Mouse (Mus musculus): ENCODE data around the gene Pyroxd2. TPM values are rescaled to one million over a fixed set of nuclear protein-coding genes. Genes with fewer than 3 reads are reported as not detected.
A peak's percentile ranks its signal among the peaks of the same experiment; 100 is the strongest.

The Pyroxd2 gene
- polyA plus RNA-seq, 2 experiments, result 2.9 to 6.5 TPM

- Histone ChIP-seq H3K27me3 (ENCODE audit: control insufficient read depth, insufficient read depth, low read length) (no peaks in the 10 kb centered on the region), H3K9ac (ENCODE audit: low read depth, low read length, severe bottlenecking) (no peak overlapping the region), H3K27ac (replicated peaks; ENCODE audit: low read depth, low read length) (no peak overlapping the region), H3K36me3 (ENCODE audit: control insufficient read depth, insufficient read depth, low read length) (no peaks in the 10 kb centered on the region), H3K9me3 (ENCODE audit: control insufficient read depth, low read length) (no peaks in the 10 kb centered on the region), H3K4me1 (ENCODE audit: control insufficient read depth, insufficient read depth, low read length) (peaks cover 23% of the 10 kb centered on the region), H3K4me2 (replicated peaks; ENCODE audit: low read depth, low read length, severe bottlenecking) (no peak overlapping the region), H3K4me3 (replicated peaks; ENCODE audit: low read length) (no peak overlapping the region)
- DNase-seq (ENCODE audit: low spot score) (no peak), ATAC-seq (ENCODE audit: low FRiP score, low read depth) (no peak)
- 84% methylated on average over 10 of the region's 10 CpGs for whole genome bisulfite sequencing
- TF ChIP-seq POLR2A (IDR thresholded peaks at IDR 0.05; ENCODE audit: borderline replicate concordance, extremely low read depth, insufficient read depth, insufficient read length), result no peak
These were observed 25.8 kb downstream of the Pyroxd2 start for GRCm38 (mm10) chr19:42726766-42727165.

GRCm38 (mm10) chr19:42725973-42726350, 26.6 kb downstream of the Pyroxd2 start:
- DNase-seq (ENCODE audit: low spot score), result no peak
- Histone ChIP-seq H3K9me3 (ENCODE audit: control insufficient read depth, low read length) (no peaks in the 10 kb centered on the region), H3K9ac (ENCODE audit: low read depth, low read length, severe bottlenecking) (no peak overlapping the region), H3K27me3 (ENCODE audit: control insufficient read depth, insufficient read depth, low read length) (no peaks in the 10 kb centered on the region), H3K4me3 (replicated peaks; ENCODE audit: low read length) (no peak overlapping the region), H3K27ac (replicated peaks; ENCODE audit: low read depth, low read length) (no peak overlapping the region), H3K36me3 (ENCODE audit: control insufficient read depth, insufficient read depth, low read length) (no peaks in the 10 kb centered on the region), H3K4me2 (replicated peaks; ENCODE audit: low read depth, low read length, severe bottlenecking) (no peak overlapping the region), H3K4me1 (ENCODE audit: control insufficient read depth, insufficient read depth, low read length) (peaks cover 23% of the 10 kb centered on the region)
- no peak for TF ChIP-seq POLR2A (IDR thresholded peaks at IDR 0.05; ENCODE audit: borderline replicate concordance, extremely low read depth, insufficient read depth, insufficient read length)
- no peak for ATAC-seq (ENCODE audit: low FRiP score, low read depth)
- 80% methylated on average over 3 of the region's 3 CpGs for WGBS

GRCm38 (mm10) chr19:42725056-42725972, 27.3 kb downstream of the Pyroxd2 start:
- Histone ChIP-seq H3K27me3 (ENCODE audit: control insufficient read depth, insufficient read depth, low read length) (no peaks in the 10 kb centered on the region), H3K36me3 (ENCODE audit: control insufficient read depth, insufficient read depth, low read length) (no peaks in the 10 kb centered on the region), H3K4me3 (replicated peaks; ENCODE audit: low read length) (no peak overlapping the region), H3K9me3 (ENCODE audit: control insufficient read depth, low read length) (no peaks in the 10 kb centered on the region), H3K4me2 (replicated peaks; ENCODE audit: low read depth, low read length, severe bottlenecking) (no peak overlapping the region), H3K9ac (ENCODE audit: low read depth, low read length, severe bottlenecking) (no peak overlapping the region), H3K27ac (replicated peaks; ENCODE audit: low read depth, low read length) (no peak overlapping the region), H3K4me1 (ENCODE audit: control insufficient read depth, insufficient read depth, low read length) (peaks cover 23% of the 10 kb centered on the region)
- WGBS, result 21% methylated on average over 16 of the region's 16 CpGs
- TF ChIP-seq POLR2A (IDR thresholded peaks at IDR 0.05; ENCODE audit: borderline replicate concordance, extremely low read depth, insufficient read depth, insufficient read length), result no peak
- DNase-seq (ENCODE audit: low spot score), result peak; percentile 28
- ATAC-seq (ENCODE audit: low FRiP score, low read depth), result peak; percentile 64

GRCm38 (mm10) chr19:42723302-42723701, 29.3 kb downstream of the Pyroxd2 start:
- 41% methylated on average over 6 of the region's 6 CpGs for WGBS

GRCm38 (mm10) chr19:42722500-42722899, 30.1 kb downstream of the Pyroxd2 start:
- Histone ChIP-seq H3K4me2 (replicated peaks; ENCODE audit: low read depth, low read length, severe bottlenecking) (no peak overlapping the region), H3K27ac (replicated peaks; ENCODE audit: low read depth, low read length) (no peak overlapping the region), H3K9me3 (ENCODE audit: control insufficient read depth, low read length) (no peaks in the 10 kb centered on the region), H3K4me3 (replicated peaks; ENCODE audit: low read length) (no peak overlapping the region), H3K27me3 (ENCODE audit: control insufficient read depth, insufficient read depth, low read length) (no peaks in the 10 kb centered on the region), H3K36me3 (ENCODE audit: control insufficient read depth, insufficient read depth, low read length) (no peaks in the 10 kb centered on the region), H3K4me1 (ENCODE audit: control insufficient read depth, insufficient read depth, low read length) (peaks cover 25% of the 10 kb centered on the region), H3K9ac (ENCODE audit: low read depth, low read length, severe bottlenecking) (no peak overlapping the region)
- ATAC-seq (ENCODE audit: low FRiP score, low read depth) (peak; percentile 77), DNase-seq (ENCODE audit: low spot score) (peak; percentile 55)
- 0% methylated on average over 2 of the region's 2 CpGs for WGBS
- no peak for TF ChIP-seq POLR2A (IDR thresholded peaks at IDR 0.05; ENCODE audit: borderline replicate concordance, extremely low read depth, insufficient read depth, insufficient read length)

More at GRCm38 (mm10) chr19:42723302-42723701, 29.3 kb downstream of the Pyroxd2 start:
- H3K27me3 ChIP-seq (ENCODE audit: control insufficient read depth, insufficient read depth, low read length), result no peaks in the 10 kb centered on the region
- H3K9ac ChIP-seq (ENCODE audit: low read depth, low read length, severe bottlenecking), result no peak overlapping the region
- no peak overlapping the region for H3K4me3 ChIP-seq (replicated peaks; ENCODE audit: low read length)
- peaks cover 23% of the 10 kb centered on the region for H3K4me1 ChIP-seq (ENCODE audit: control insufficient read depth, insufficient read depth, low read length)
- TF ChIP-seq POLR2A (IDR thresholded peaks at IDR 0.05; ENCODE audit: borderline replicate concordance, extremely low read depth, insufficient read depth, insufficient read length), result no peak
- H3K4me2 ChIP-seq (replicated peaks; ENCODE audit: low read depth, low read length, severe bottlenecking), result no peak overlapping the region
- no peak for DNase-seq (ENCODE audit: low spot score)
- no peaks in the 10 kb centered on the region for H3K9me3 ChIP-seq (ENCODE audit: control insufficient read depth, low read length)
- no peaks in the 10 kb centered on the region for H3K36me3 ChIP-seq (ENCODE audit: control insufficient read depth, insufficient read depth, low read length)
- no peak for ATAC-seq (ENCODE audit: low FRiP score, low read depth)
- no peak overlapping the region for H3K27ac ChIP-seq (replicated peaks; ENCODE audit: low read depth, low read length)

Data from limb, embryonic 14.5 days (tissue).